Mouse (Mus musculus) CD4-positive, CD25-positive, alpha-beta regulatory T cell (primary cell): ENCODE measurements around the gene Kctd18. TPM values are rescaled to one million over a fixed set of nuclear protein-coding genes. Genes with fewer than 3 reads are reported as not detected.

Experiments used
- polyA plus RNA-seq: library from polyadenylated mRNA; unstranded; fragments of 100-300 nt; shearing (Covaris generic); gene quantifications from one replicate; pipeline ENCODE4 v1.2.1, GENCODE M21; 2017

Gene Kctd18
- polyA plus RNA-seq, result 38.9 TPM

DNA sequence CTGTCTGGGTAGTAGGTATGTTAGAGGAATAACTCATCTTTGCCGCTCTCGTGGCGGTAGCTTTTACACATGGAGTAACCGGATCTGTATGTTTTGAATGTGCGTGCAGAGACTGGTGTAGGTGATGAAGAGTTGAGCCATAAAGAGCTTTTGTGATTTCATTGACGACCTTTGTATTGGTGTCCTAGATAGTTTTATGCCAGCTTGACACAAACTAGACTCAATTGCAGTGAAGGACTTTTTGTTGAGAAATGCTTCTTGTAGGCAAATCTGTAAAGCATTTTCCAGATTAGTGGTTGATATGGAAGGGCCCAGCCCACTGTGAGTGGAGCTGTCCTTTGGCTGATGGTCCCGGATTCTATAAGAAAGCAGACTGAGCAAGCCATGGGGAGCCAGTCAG lies at the start of gene Kctd18:
TSS of gene Kctd18 (minus strand) at position 101 of the 400 bp plus-strand sequence.

GRCm38 (mm10) chr1:58029636-58030117 lies 10.9 kb upstream of the Kctd18 start, which contains the start of gene Aox1:
Aox1 (plus strand) TSS chr1:58029931.

DNA sequence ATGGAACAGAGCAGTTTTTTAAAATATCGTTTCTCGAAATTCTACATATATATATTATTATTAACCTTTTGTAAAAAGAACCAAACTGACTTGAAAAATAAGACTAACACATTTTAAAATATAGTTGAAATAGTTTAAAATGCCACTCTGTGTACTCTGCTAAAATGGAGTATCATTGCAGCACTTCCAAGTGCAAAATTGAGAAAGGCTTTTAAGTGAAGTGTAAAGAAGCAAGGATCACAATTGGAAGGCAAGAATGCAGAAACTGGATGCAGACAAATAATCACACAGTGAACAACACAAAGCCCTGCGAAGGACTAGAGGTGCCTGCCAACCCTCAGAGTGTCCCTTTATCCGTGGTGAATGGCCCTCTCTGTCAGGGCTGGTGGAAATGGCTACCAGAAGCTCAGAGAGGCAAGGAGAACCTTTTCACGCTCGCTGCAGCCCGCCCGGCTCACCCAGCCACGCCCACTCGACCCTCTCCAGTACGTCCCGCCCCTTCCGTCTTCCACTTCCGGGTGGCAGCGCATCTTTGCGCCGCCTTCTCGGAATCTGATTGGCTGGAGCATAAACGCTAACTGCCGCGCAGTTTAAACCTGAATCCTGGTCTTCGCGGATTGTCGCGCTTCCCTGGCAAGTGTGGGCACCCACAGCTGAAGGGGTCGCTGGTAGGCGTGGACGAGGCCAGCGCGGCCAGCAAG lies 23.2 kb downstream of the Kctd18 start, which contains the start of gene Sgo2a:
TSS of gene Sgo2a (plus strand) at position 540 of the 701 bp plus-strand sequence.

Other genes starting within 250 kb of the Kctd18 start
- 0.72 TPM for gene Spats2l, start 244.8 kb downstream of the Kctd18 start, polyA plus RNA-seq
- 0.99 TPM for gene Sgo2a, start 23.0 kb downstream of the Kctd18 start, polyA plus RNA-seq
- 0.08 TPM for gene Aox1, start 11.0 kb upstream of the Kctd18 start, polyA plus RNA-seq
- gene Aox3, start 94.2 kb upstream of the Kctd18 start, polyA plus RNA-seq, result not detected
- gene Aox4, start 191.4 kb upstream of the Kctd18 start, polyA plus RNA-seq, result 0.10 TPM